Mouse (Mus musculus) v-Abl transformed pro-B cells (cell line): ENCODE results near the gene Wdr25.
"Not testable (repeated sequence)": the region's sequence is repeated elsewhere in the genome, so short reads cannot be mapped to it uniquely, and the experiment has no call there.

Experiments used
- in situ Hi-C, 2 experiments: fragments of 400-800 bp; cut with MboI; formaldehyde crosslinking; loops; one replicate each; pipeline ENCODE4 v1.15.1; 2025; ENCODE audit not compliant: unreplicated experiment in 2 of 2

Wdr25 gene

DNA sequence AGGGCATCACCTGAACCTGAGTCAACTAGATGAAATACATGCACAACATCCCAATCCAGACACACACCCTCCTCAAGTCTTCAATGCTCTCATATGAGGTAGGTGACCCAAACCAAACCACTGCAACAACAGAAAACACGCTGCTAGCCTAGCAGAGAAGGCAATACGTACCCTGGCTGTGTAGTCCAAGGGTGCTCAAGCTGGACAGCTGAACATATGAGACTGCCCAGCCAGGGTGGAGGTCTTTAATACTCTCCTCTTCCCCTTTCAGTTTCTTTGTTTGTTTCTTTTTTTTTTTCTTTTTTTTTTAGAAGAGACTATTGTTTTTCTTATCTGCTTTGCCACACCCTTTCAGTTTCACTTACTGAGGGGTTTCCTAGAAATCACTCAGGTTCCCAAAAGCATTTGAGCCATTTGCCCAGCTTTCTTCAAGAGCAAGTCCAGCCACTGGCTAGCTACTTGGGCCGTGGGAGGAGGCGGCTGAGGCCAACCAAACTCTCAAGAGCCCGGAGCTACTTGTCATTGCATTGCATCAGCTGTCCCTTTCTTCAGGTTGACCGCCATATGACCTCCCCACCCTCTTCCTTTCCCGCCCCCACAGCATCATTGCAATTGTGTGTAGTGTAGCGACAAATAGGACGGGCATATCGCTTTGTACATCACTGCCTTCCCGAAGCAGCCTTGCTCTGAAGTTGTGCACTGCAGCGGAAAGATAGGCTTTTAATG lies at the start of gene Wdr25:
Gene Wdr25 (plus strand): TSS at position 643 of the 726 bp plus-strand sequence.
- in situ Hi-C loops = loop anchor here (10.0 to 25.0 kb wide), 3 partner anchors 88 to 706 kb away; partner anchors contain the start of genes Ccnk (in 1 of the 2) and Setd3 (in 1 of the 2)

DNA sequence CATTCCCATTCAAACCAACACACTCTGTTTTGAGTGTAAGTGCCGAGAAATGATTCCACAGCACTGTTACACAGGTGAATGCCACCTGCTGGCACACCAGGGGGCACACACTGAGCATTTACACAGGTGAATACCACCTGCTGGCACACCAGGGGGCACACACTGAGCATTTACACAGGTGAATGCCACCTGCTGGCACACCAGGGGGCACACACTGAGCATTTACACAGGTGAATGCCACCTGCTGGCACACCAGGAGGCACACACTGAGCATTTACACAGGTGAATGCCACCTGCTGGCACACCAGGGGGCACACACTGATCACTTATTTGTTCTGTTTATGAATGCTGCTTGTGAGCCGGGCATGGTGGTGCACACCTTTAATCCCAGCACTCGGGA lies 45.4 kb upstream of the Wdr25 start:
- in situ Hi-C loops = not testable (repeated sequence)

DNA sequence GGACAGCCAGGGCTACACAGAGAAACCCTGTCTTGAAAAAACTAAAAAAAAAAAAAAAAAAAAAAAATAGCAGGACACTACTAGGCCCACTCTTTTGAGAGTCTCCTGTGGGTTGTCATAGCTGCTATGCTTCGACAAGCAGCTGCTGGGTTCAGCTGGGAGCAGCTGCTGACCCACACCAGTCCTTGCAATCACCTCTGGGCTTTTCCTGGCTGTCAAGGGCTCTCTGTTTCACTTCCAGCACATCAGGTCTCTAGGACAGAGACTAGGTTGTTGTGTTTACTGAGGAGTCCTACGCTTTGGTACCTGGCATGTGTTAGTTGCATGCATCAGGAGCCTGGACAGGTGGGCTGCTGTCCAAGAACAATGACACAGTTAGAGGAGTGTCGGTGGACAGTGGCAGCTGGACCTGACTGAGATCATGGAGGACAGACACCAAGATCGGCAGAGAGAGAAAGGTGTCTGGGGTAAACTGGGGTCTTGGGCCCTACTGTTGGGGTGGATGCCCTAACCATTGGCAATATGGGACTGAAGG lies 43.9 kb upstream of the Wdr25 start:
- in situ Hi-C loops = no loop called here

DNA sequence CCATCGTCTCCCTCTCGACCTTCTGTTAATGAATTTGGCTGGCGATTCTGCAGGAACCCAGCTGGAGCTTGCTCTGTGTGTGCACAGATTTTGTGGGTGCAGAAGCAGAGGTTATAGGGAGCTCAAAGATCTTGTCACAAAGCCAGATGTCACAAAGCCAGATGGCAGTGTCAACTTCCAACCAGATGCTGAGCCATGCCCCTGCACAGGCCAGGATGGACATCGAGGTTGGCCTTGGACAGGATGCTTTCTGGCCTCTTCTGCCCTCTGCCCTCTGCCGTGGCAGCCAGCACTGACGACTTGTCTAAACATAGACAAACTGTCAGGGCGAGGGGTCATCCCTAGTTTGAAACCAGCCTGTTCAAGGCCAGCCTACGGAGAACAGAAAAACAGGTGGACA lies 43.3 kb upstream of the Wdr25 start:
- in situ Hi-C loops = no loop called here

DNA sequence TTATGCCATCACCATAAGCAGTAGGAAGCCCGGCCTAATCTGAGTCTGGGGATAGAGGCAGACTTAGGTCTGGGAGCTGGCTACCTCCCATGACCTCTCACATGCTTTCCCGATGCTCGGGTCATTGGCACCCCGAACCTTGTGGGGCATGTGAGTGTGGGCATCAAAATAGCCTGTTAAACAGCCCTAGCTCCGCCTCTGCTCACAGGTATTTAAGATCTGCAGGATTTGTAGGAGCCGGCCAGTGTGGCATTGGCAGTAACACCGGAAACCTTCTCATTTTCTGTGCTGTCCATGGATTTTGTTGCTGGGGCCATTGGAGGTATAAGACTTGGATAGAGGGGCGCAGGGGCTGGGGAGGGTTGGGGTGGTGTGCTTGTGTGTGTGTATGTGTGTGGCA lies 42.5 kb upstream of the Wdr25 start:
- in situ Hi-C loops = no loop called here

DNA sequence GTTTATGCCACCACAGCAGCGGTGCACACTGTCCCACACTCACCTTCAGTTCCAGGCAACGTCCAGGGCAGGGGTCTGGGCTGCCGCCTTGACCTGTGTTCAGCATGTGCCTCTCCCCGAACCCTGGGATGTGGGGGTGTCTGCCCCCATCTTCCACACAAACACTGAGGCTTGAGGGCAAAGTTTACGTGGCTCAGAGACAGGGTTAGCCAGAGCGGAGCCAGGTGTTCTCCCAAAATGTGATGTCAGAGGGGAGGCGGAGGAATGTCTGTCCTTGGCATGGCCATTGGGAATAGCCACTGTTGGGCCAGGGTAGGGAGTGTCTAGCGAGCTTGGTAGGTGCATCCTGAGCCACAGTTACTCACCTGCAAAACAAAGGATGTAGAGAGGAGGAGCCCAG lies 40.6 kb upstream of the Wdr25 start:
- in situ Hi-C loops = no loop called here

DNA sequence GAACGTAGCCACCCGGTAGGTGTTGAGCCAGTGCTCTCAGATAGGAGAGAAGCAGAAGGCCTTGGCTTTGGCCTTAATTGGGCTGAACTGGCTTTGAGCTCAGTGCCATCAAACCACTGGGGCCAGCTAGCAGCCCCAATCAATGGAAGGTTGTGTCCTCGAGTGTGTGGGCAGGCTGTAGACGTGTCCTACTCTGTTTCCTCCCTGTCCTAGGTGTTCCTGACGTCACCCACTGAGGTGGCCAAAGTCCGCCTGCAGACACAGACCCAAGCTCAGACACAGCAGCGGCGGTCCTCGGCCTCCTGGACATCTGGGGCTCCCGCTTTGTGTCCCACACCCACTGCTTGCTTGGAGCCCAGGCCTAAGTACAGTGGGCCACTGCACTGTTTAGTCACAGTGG lies 38.4 kb upstream of the Wdr25 start:
- in situ Hi-C loops = no loop called here

DNA sequence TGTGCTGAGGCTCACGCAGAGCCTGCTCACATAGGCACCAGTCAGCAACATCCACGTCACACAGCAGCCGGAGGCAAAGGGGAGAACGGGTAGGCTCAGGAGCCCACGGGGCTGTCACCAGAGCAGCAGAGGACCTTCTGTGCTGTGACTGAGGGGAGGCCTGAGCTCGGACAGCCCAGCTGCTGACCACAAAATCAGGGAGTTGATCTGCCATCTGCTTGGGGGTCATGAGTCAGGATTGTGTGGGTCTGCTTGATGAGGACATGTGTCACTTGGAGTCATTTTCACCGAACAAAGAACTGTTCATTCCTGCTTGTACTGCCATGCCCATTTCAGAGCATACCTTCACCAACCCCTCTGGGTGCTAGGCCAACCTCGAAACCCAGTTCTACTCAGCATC lies 37.2 kb upstream of the Wdr25 start:
- in situ Hi-C loops = no loop called here

DNA sequence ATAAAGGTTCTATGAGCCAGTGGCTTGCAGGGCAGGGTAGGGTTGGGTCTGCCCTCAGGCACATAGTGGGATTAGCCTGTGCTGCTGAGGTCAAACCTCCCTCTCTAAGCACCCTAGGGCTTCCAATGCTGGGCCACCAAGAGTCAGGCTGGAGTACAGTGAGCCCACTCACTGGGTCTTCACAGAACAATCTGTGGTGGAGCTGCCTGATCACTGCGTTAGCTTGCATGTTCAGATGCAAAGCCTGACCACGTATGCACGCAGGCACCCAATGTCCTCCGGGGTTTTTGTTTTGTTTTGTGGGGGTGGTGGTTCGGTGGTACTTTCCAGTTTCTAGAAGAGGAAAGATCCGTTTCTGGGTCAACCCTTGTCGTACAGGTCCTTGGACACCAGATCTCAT lies 36.3 kb upstream of the Wdr25 start:
- in situ Hi-C loops = no loop called here

DNA sequence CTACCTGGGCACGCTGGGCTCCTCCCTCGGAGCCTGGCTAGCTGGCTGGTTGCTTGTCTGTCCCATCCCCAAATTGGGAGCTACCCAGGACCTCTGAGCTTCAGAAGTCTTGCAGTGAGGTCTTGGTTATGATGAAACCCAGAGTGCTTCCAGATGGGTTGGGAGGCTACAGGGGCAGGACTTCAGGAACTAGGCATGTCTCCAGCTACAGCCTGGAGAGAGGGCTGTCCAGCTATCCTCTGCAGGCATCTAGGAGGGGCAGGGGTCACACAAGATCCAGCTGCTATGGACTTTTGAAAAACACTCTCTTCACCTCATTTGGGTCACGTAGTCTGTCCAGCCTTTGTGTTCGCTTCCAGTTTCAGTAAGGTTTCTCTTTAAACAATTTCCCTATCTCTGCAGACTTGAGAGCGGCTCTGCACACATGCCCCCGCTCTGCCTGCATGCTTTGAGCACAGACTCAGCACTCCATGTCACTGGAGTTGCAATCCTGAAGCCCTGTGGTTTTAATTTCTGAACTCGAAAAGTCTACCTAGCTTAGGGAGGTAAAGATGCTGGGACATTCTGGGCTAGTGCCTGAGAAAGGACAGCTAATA lies 35.7 kb upstream of the Wdr25 start:
- in situ Hi-C loops = no loop called here

DNA sequence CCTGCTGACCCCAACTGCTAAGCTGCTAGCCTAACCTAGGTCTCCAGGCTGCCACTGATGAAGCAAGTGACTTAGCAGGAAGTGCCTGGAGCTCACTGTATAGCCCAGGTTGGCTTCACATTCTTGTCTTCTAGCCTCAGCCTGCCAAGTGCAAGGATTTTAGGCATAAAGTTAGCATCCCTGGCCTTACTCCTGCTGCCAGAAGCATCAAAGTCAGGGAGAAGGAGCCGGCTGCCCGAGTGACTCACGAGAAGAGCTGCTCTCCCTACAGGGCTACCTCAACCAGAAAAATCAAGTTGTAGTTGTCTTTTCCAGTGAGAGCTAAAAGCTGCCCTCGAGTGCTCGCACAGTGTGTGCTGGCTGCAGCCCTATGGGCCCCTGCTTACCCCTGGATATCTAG lies 34.9 kb upstream of the Wdr25 start:
- in situ Hi-C loops = no loop called here

DNA sequence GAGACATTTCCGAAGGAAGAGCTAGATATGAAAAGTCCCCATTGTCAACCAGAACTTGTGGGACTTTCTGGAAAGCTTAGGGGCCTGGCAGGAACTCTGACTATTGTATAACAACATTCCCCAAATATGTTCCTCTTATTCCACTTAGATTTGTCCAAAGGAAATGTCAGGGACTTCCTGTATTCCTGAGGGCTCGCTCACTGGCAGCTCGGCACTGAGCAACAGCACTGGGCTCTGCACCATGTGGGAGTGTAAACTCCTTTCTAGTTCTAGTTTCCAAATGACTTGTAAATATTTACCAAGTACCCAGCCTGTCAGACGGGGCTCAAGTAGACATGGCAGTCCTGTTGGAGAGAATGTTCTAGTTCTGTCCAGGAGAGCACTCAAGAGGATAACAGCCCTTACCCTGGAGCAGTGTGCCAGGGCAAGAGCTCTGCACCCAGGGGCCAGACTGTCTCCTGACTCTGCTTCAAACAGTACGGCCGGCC lies 28.4 kb upstream of the Wdr25 start:
- in situ Hi-C loops = no loop called here

DNA sequence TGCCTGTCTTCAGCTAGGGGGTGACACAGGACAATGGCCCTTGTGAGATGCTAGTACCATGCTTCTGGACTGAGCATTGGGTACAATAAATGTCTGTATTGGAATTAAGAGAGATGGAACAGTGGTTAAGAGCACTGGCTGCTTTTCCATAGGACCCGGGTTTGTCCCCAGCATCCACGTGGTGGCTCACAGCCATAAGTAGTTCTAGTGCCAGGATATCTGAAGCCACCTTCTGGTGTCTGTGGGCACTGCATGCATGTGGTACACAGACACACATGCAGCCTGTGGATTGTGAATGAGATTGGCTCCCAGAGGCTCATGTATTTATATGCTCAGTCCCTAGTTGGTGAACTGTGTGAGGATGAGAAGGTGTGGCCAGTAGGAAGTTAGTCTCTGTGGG lies 23.9 kb upstream of the Wdr25 start:
- in situ Hi-C loops = no loop called here

DNA sequence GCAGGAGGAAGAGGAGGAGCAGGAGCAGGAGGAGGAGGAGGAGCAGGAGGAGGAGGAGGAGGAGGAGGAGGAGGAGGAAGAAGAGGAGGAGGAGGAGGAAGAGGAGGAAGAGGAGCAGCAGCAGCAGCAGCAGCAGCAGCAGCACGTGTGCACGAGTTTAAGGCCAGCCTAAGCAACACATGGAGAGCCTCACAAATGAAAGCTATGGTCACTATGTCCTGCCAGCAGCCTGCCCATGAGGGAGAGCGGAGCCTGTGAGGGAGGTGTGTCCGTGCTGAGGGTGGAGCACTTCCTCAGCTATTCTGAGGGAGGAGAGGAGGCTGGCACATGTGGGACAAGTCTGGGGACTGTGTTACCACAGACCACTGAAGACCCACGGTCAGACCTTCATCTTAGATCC lies 20.3 kb upstream of the Wdr25 start:
- in situ Hi-C loops = no loop called here

DNA sequence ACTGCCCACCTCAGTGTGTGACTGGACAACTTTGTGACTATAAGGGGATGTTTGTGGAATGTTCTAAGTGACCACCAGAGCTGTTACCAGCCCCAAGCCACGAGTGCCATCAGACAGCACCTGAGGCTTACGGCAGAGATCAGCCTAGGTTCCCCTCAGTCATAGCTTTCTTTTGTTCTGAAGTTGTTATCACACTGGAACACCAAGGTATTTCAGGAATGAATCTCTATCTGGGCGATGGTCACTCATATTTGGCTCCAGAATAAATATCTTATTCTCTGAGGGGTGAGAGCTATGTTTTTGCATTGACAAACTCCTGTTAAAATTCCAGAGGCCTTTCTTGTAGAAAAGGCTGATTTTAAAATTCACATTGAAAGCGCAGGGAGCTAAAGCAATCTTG lies 14.3 kb upstream of the Wdr25 start:
- in situ Hi-C loops = loop anchor here in 1 of 2 experiments (25.0 kb wide), 1 partner anchor 692 kb away; the partner anchor contains the start of genes Ccnk and Setd3

DNA sequence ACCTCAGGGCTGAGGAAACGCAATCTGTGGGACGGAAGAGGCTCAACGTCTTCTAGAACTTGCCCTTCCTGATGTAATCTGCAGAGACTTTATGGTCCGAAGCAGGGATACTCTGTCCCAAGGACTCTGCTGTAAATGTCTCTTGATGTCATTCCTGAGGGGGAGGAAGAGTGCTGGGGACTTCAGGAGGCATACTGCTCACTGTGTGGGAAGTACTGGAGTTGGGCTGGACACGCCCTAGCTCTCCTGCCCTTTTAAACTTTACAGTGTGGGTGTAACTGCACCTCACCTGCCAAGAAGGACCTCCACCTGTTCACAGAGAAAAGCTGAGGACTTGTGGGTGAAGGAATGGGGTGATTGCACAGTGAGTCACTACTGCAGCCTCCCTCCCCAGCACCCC lies 12.8 kb upstream of the Wdr25 start:
- in situ Hi-C loops = loop anchor here in 1 of 2 experiments (25.0 kb wide), 1 partner anchor 693 kb away; the partner anchor contains the start of genes Ccnk and Setd3

DNA sequence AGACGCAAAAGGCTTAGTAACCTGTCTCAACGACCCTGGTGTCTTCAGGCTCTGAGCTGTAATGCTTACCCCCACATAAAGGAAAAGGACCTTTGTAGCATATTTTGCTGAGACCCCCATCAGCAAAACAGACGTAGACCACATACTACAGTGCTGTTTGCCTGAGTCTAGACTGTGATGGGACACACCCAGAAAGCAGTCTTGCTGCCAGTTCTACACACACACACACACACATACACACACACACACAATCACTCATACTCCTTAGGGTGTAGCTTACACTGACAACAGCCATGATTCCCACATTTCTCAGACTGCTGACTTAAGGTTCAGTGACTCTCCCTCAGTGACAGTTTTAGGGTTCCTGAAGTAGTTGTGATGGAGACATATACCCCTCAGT lies 12.2 kb upstream of the Wdr25 start:
- in situ Hi-C loops = loop anchor here in 1 of 2 experiments (25.0 kb wide), 1 partner anchor 694 kb away; the partner anchor contains the start of genes Ccnk and Setd3

DNA sequence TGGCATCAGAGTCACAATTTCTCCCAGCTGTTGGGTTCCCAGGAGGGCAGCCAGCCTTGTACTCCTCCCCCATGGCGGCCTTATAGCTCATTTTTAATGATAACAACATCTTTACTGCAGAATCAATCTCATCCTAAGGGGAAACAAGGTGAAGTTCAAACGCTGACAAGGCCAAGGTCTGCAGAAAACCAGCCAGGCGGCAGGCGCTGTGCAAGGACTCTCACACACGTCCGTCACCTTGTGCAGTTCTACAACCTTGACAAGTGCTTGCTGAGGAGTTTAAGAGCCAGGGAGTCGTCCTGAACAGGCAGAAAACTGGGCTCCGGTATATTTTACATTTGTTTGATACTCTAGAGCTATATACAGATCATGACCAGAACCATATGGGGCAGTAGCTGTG lies 10.7 kb upstream of the Wdr25 start:
- in situ Hi-C loops = loop anchor here in 1 of 2 experiments (25.0 kb wide), 1 partner anchor 695 kb away; the partner anchor contains the start of genes Ccnk and Setd3

DNA sequence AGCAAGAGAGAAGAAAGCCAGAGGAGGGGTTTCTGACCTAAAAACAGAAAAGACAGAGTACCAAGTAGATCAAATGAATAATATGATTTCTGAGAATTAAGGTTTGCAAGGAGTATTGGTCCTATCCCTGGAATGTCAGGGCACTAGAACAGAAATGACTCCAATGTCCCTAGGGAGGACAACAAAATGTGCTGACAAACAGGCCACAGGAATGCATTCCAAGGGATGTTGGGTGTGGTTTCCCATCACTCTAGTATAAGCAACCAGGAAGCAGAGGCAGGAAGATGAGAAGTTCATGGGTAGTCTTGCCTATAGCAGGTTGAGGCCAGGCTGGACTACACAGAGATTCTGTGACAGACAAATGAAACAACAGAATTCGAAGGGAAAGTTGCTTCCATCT lies 7.5 kb upstream of the Wdr25 start:
- in situ Hi-C loops = loop anchor here in 1 of 2 experiments (25.0 kb wide), 1 partner anchor 699 kb away; the partner anchor contains the start of genes Ccnk and Setd3

DNA sequence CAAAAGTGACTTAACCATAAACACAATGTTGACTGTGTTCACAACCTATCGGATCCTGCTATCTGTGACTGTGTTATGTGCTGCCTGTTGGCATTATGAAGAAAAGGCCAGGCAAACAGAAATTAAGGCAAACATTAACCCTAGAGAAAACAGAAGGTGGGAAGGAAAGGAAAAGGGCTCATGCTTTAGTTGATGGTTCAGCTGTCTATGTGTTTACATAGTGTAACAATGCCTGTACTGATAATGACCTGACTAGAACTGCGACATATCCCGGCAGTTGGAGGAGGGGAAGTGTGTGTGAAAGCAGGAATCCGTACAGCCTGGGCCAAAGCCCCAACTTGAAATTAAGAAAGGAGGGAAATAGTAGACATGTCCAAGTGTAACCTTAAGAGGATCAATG lies 6.4 kb upstream of the Wdr25 start:
- in situ Hi-C loops = loop anchor here in 1 of 2 experiments (25.0 kb wide), 1 partner anchor 700 kb away; the partner anchor contains the start of genes Ccnk and Setd3

DNA sequence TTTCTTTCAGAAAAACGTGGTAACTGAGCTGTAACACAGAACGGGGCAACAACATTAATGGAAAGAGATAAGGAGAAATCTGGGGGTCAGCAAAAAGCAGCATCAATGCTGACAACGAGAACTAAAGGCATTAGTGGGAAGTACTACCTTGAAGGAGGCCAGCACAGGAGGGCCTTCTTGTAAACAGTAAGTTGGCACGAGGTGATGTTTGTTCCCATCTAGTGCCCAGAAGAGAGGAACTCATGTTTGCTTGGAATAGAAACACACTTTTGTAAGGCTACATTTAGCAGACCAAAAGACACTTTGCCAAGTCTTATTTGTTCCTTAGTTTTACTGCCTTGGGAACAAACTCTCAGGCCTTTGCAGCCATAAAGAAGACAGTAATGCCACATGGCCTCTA lies 4.8 kb upstream of the Wdr25 start:
- in situ Hi-C loops = loop anchor here in 1 of 2 experiments (25.0 kb wide), 1 partner anchor 701 kb away; the partner anchor contains the start of genes Ccnk and Setd3
